Mouse (Mus musculus) liver, embryonic 14.5 days (tissue): ENCODE data around the gene Cyp3a13. TPM values are rescaled to one million over a fixed set of nuclear protein-coding genes. Genes with fewer than 3 reads are reported as not detected.
"Not testable (repeated sequence)": the region's sequence is repeated elsewhere in the genome, so short reads cannot be mapped to it uniquely, and the experiment has no call there.

Experiments
- ATAC-seq: fragments of 200-750 bp; cut with Nextera tagmentation; 2 replicates; pipeline ENCODE4 v1.8.0; 2017; ENCODE audit warnings: moderate number of reproducible peaks, mild to moderate bottlenecking, moderate library complexity; ENCODE audit not compliant: insufficient read depth
- DNase-seq, 3 experiments: peaks; one replicate each; pipeline ENCODE4 v3.0.0-alpha.2; 2012 to 2013; ENCODE audit warnings: low read depth in 3 of 3, low spot score in 3 of 3
- H3K27ac ChIP-seq: fragments of 300-500 bp; sonication (generic); 2 replicates; pipeline ENCODE4 v1.5.1; 2014; ENCODE audit warnings: moderate library complexity, mild to moderate bottlenecking, control low read depth, inconsistent platforms
- H3K27me3 ChIP-seq: fragments of 300-500 bp; sonication (generic); 2 replicates; pipeline ENCODE4 v1.6.1; 2014; ENCODE audit warnings: mild to moderate bottlenecking, low read length, moderate library complexity; ENCODE audit not compliant: control insufficient read depth, insufficient read depth
- H3K36me3 ChIP-seq: fragments of 300-500 bp; sonication (generic); replicated peaks from 2 replicates; pipeline ENCODE4 v1.6.1; 2014; ENCODE audit warnings: low read depth; ENCODE audit not compliant: control insufficient read depth, insufficient read depth
- H3K4me1 ChIP-seq, 2 experiments: fragments of 200-500 bp in 1 of 2; fragments of 300-500 bp in 1 of 2; sonication (generic) in 1 of 2; replicated peaks; 2 replicates each; pipeline ENCODE4 v1.6.1; 2012 to 2014; ENCODE audit warnings: antibody characterized with exemption in 1 of 2, inconsistent platforms in 1 of 2, low read length in 1 of 2; ENCODE audit not compliant: control insufficient read depth in 2 of 2, insufficient read depth in 2 of 2
- H3K4me2 ChIP-seq: fragments of 300-500 bp; sonication (generic); 2 replicates; pipeline ENCODE4 v1.6.1; 2014; ENCODE audit warnings: low read depth, mild to moderate bottlenecking, control low read depth, moderate library complexity
- H3K4me3 ChIP-seq, 2 experiments: fragments of 200-500 bp in 1 of 2; fragments of 300-500 bp in 1 of 2; sonication (generic) in 1 of 2; 2 replicates each; pipeline ENCODE4 v1.5.1; 2012 to 2014; ENCODE audit warnings: low read depth in 2 of 2, low read length in 2 of 2, mild to moderate bottlenecking in 2 of 2, control low read depth in 1 of 2, inconsistent platforms in 1 of 2, moderate library complexity in 1 of 2; ENCODE audit not compliant: insufficient read depth in 1 of 2
- H3K9ac ChIP-seq: fragments of 300-500 bp; sonication (generic); replicated peaks from 2 replicates; pipeline ENCODE4 v1.6.1; 2014; ENCODE audit warnings: mild to moderate bottlenecking, control low read depth, moderate library complexity
- H3K9me3 ChIP-seq: fragments of 300-500 bp; sonication (generic); 2 replicates; pipeline ENCODE4 v1.6.1; 2016; ENCODE audit warnings: low read length, mixed read lengths; ENCODE audit not compliant: control insufficient read depth
- CTCF ChIP-seq: IDR thresholded peaks from 2 replicates; pipeline ENCODE4 v1.5.1; 2016; ENCODE audit warnings: antibody characterized with exemption, low read depth, control low read depth
- EP300 ChIP-seq: IDR thresholded peaks from 2 replicates; pipeline ENCODE4 v1.6.1; 2016; ENCODE audit warnings: antibody characterized with exemption, low read depth
- WGBS: fragments of 180-500 bp; shearing (Covaris S2); extraction: QIAGEN DNeasy Blood & Tissue Kit; methylation state at CpG from one replicate; pipeline ENCODE4 v1.1.7; 2014; ENCODE audit not compliant: insufficient replicate concordance; 5-methylcytosine and 5-hydroxymethylcytosine counted together
- polyA plus RNA-seq, 2 experiments: library from polyadenylated mRNA; depleted of rRNA in 1 of 2; stranded (reverse) in 1 of 2; unstranded in 1 of 2; fragments of >200 nt; fragmentation: Nextera tagmentation in 1 of 2; extraction: Ambion mirVana in 1 of 2; gene quantifications; 2 replicates each; pipeline versions ENCODE4 v1.2.1 to v1.2.3; 2012 to 2014

Cyp3a13 gene
- polyA plus RNA-seq, 2 experiments: 0.87 to 3.4 TPM

DNA sequence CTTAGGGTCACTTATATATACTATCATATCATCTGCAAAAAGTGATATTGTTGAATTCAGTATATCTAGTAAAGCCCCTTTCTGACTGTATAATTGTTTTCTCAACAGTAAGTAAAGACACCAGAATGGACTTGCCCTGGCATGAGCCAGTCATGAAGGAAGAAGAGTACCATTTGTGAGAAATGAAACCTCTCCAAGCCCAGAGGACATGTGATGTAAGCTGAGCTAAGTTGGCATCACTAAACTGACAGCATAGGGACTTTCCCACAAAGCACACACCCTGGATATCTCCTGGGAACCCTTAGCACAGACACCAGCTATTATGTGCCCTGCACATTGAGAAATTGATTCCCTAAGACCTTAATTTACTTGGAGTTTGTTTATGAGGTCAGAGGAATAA lies 25.9 kb upstream of the Cyp3a13 start:
- H3K27me3 ChIP-seq: no peaks in the 10 kb centered on the region
- H3K4me3 ChIP-seq: no peak overlapping the region
- H3K9ac ChIP-seq: no peak overlapping the region
- TF ChIP-seq CTCF (no peak), EP300 (no peak)
- ATAC-seq (no peak), DNase-seq (no peak)
- no peaks in the 10 kb centered on the region for H3K4me1 ChIP-seq
- H3K36me3 ChIP-seq: no peaks in the 10 kb centered on the region
- no peak overlapping the region for H3K27ac ChIP-seq
- no peaks in the 10 kb centered on the region for H3K9me3 ChIP-seq
- H3K4me2 ChIP-seq: no peak overlapping the region

DNA sequence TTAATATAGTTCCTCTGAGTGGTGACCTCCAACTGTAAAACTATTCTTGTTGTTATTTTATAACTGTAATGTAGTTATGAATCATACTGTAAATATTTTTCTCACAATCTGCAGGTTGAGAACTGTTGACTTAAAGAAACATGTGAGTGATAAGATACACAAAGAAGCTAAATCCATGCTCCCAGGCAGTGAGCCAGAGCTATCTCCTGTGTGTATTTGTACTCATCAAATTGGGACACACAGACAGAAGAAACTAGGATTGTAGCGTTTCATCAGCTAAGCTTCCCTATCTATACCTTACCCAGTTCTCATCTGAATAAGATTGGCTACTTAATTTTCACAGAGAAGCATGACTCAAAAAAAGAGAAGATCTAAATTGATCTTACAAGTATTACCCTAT lies 21.7 kb upstream of the Cyp3a13 start:
- Histone ChIP-seq H3K4me3 (no peak overlapping the region), H3K27ac (no peak overlapping the region), H3K4me2 (no peak overlapping the region), H3K4me1 (no peaks in the 10 kb centered on the region), H3K9ac (no peak overlapping the region), H3K27me3 (no peaks in the 10 kb centered on the region), H3K9me3 (no peaks in the 10 kb centered on the region), H3K36me3 (no peaks in the 10 kb centered on the region)
- DNase-seq (no peak), ATAC-seq (no peak)
- WGBS: 55% methylated on average over 1 of the region's 1 CpGs
- no peak for TF ChIP-seq EP300
- TF ChIP-seq CTCF: no peak

DNA sequence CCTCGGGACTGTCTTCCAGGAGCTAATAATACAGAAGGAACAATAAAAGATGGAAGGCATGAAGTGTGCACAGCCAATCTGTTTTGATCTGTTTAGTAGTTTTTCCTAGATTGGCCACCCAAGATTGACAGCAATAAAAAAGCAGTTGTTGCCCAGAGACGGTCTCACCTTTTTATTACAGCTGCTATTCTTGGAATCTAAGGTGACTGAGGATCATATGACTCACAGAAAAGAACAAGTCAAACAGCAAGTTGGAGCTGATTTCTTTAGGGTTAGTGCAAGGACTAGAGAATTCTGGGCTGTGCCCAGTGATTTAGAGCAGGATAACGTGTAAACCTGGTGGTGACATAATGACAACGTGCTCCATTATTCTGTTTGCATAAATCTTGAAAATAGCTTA lies 19.5 kb upstream of the Cyp3a13 start:
- DNase-seq: no peak
- ATAC-seq: no peak
- TF ChIP-seq CTCF (no peak), EP300 (no peak)
- no peaks in the 10 kb centered on the region for H3K9me3 ChIP-seq
- H3K36me3 ChIP-seq: no peaks in the 10 kb centered on the region
- H3K9ac ChIP-seq: no peak overlapping the region
- H3K4me3 ChIP-seq: no peak overlapping the region
- no peak overlapping the region for H3K27ac ChIP-seq
- no peaks in the 10 kb centered on the region for H3K4me1 ChIP-seq
- H3K4me2 ChIP-seq: no peak overlapping the region
- 62% methylated on average over 4 of the region's 4 CpGs for WGBS
- H3K27me3 ChIP-seq: no peaks in the 10 kb centered on the region

DNA sequence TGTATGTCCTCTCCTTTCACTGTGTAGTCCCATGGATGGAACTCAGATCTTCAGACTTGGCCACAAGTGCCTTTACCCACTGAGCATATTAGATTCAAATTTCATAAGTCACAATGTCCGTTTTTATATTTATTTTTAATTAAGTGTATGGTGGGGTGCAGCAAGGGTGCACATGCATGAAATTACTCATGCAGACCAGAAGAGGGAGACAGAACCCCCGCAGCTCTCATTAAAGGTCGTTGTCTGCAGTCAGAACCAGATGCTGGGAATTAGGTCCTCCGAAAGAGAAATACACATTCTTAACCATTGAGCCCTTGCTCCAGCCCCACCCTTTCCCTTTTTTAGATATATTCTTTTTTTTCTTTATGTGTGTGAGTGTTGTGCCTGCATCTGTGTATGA lies 15.8 kb upstream of the Cyp3a13 start:
- no peak for ATAC-seq
- Histone ChIP-seq H3K27ac (no peak overlapping the region), H3K9ac (no peak overlapping the region), H3K4me3 (no peak overlapping the region), H3K27me3 (no peaks in the 10 kb centered on the region), H3K36me3 (no peaks in the 10 kb centered on the region), H3K4me1 (no peaks in the 10 kb centered on the region), H3K9me3 (no peaks in the 10 kb centered on the region), H3K4me2 (no peak overlapping the region)
- TF ChIP-seq CTCF (peak; percentile 34; the same call in 1 of the 2 replicates), EP300 (no peak)
- WGBS: 38% methylated on average over 4 of the region's 4 CpGs
- no peak for DNase-seq

DNA sequence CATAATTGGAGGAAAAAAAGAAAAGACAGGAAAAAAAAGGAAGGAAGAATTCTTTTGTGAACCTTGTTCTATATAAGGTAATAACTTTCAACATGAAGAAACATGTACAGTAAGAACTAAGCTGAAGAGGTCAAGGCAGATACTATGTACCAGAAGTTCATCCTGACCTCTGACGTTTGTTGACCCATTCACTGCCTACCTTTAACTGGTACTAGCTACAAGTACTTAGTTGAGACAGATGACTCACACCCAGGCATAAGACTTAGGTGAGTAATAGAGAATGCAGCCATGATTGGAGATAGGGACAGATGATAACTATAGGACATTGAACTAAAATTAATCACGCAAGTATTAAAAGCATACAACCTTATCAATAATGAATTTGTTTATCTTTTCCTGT lies 15.1 kb upstream of the Cyp3a13 start:
- Histone ChIP-seq H3K4me1 (no peaks in the 10 kb centered on the region), H3K27me3 (no peaks in the 10 kb centered on the region), H3K36me3 (no peaks in the 10 kb centered on the region), H3K27ac (no peak overlapping the region), H3K4me2 (no peak overlapping the region), H3K9me3 (no peaks in the 10 kb centered on the region), H3K9ac (no peak overlapping the region), H3K4me3 (no peak overlapping the region)
- WGBS: 64% methylated on average over 2 of the region's 2 CpGs
- ATAC-seq (no peak), DNase-seq (no peak)
- no peak for TF ChIP-seq EP300
- TF ChIP-seq CTCF: no peak

DNA sequence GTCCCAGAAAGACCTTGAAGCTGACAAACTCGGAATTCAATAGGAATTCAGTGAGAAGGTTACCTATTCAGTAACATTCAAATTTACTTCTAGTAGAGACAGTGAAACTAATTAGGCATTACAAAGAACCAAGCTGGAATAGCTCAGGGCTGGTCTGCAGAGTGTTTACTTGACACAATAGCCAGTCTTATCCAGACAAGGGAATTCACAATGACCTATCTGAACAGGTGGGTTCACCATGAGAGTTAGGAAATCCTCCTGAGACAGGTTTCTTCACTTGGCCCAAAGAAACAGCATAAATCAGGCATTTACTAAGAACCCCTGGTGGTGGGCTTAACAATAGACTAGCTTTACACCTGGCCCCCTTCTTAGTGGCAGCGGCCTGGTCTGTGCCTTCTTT lies 12.5 kb upstream of the Cyp3a13 start:
- not testable (repeated sequence) for DNase-seq, H3K4me1 ChIP-seq, H3K27ac ChIP-seq, ATAC-seq, H3K4me3 ChIP-seq, H3K9ac ChIP-seq, H3K9me3 ChIP-seq, H3K4me2 ChIP-seq, H3K27me3 ChIP-seq, H3K36me3 ChIP-seq
- 48% methylated on average over 2 of the region's 2 CpGs for whole genome bisulfite sequencing
